Mouse (Mus musculus): ENCODE measurements around the gene 1700003E16Rik. TPM values are rescaled to one million over a fixed set of nuclear protein-coding genes. Genes with fewer than 3 reads are reported as not detected.

1700003E16Rik gene
- polyA plus RNA-seq, 1 experiment, result 1.9 TPM

GRCm38 (mm10) chr6:83118369-83118768, 37.8 kb upstream of the 1700003E16Rik start:
- peak; percentile 19 for TF ChIP-seq POLR2A (IDR thresholded peaks at IDR 0.05; ENCODE audit: insufficient read length, low read depth)
- no peak for TF ChIP-seq MAX (IDR thresholded peaks at IDR 0.05; ENCODE audit: low read depth)
- TF ChIP-seq POLR2AphosphoS2 (IDR thresholded peaks at IDR 0.05; ENCODE audit: insufficient read length, low read depth), result peak; percentile 54
- Histone ChIP-seq H3K27me3 (ENCODE audit: control insufficient read depth, insufficient read depth, insufficient read length) (no peaks in the 10 kb centered on the region), H3K79me2 (ENCODE audit: control insufficient read depth, insufficient read depth) (peaks cover 27% of the 10 kb centered on the region), H3K36me3 (ENCODE audit: control insufficient read depth, insufficient read depth) (no peaks in the 10 kb centered on the region), H3K4me2 (ENCODE audit: low read depth) (no peak overlapping the region), H3ac (ENCODE audit: control insufficient read depth, insufficient read length) (no peak overlapping the region), H3K4me3 (no peak overlapping the region)

DNA sequence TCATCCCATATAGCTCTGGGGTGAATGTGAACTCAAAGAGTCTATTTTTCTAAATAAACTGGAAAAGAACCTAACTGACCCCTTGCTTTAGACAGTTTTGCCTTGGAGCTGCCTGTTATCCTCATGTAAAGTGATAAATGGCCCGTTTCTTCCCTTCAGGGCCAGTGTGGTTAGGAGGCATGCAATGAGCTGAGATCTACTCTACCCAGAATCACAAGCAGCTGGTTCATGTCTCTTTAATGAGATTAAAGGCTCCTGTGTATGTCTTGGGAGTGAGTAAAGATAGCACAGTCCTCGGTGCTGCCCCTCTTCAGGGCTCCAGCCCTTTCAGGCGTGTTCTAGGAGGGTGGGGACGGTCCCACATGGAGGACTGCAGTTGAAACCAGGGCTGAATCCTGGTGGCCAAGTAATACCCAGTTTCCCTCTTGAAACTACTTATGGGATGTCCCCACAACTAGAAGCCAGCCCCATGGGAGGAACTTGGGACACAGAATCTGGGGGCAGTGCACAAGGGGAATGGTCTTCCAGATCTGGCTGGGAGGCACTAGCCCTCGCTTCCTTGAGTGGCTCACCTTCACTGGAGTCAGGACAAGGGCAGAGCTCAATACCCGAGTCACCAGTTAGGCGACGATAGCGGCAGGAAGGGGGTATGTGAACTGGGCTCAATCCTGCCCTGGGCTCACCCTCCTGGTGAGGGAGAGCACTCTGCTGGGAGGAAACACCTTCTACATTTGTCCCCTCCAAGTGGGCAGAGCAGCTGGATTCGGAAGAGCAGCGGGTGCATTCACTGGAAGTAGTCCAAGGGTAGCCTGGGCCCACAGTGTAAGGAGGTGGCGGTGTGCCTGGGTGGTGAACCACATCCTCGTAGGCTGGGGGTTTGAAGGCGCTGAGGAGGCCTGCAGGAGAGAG, 37.1 kb upstream of the 1700003E16Rik start:
- Histone ChIP-seq H3ac (ENCODE audit: control insufficient read depth, insufficient read length) (no peak overlapping the region), H3K4me2 (ENCODE audit: low read depth) (peak overlapping the region; percentile 100), H3K36me3 (ENCODE audit: control insufficient read depth, insufficient read depth) (no peaks in the 10 kb centered on the region), H3K4me3 (no peak overlapping the region), H3K27me3 (ENCODE audit: control insufficient read depth, insufficient read depth, insufficient read length) (no peaks in the 10 kb centered on the region), H3K79me2 (ENCODE audit: control insufficient read depth, insufficient read depth) (peaks cover 30% of the 10 kb centered on the region)
- TF ChIP-seq POLR2A (IDR thresholded peaks at IDR 0.05; ENCODE audit: insufficient read length, low read depth), result peak; percentile 1
- no peak for TF ChIP-seq MYOG (IDR thresholded peaks at IDR 0.05; ENCODE audit: control insufficient read depth in 1 of 3, insufficient read depth in 1 of 3, insufficient read length in 2 of 3, low read depth in 2 of 3)

- TF ChIP-seq MAX (IDR thresholded peaks at IDR 0.05; ENCODE audit: low read depth) (no peak), POLR2A (IDR thresholded peaks at IDR 0.05; ENCODE audit: insufficient read length, low read depth) (peak; percentile 9), POLR2AphosphoS2 (IDR thresholded peaks at IDR 0.05; ENCODE audit: insufficient read length, low read depth) (peak; percentile 21)
- peak overlapping the region; percentile 59 for H3K4me3 ChIP-seq
- no peaks in the 10 kb centered on the region for H3K36me3 ChIP-seq (ENCODE audit: control insufficient read depth, insufficient read depth)
- H3K79me2 ChIP-seq (ENCODE audit: control insufficient read depth, insufficient read depth), result peaks cover 30% of the 10 kb centered on the region
- no peak overlapping the region for H3ac ChIP-seq (ENCODE audit: control insufficient read depth, insufficient read length)
- H3K27me3 ChIP-seq (ENCODE audit: control insufficient read depth, insufficient read depth, insufficient read length), result no peaks in the 10 kb centered on the region
- H3K4me2 ChIP-seq (ENCODE audit: low read depth), result peak overlapping the region; percentile 100
These were observed 36.5 kb upstream of the 1700003E16Rik start for GRCm38 (mm10) chr6:83119734-83120051.

DNA sequence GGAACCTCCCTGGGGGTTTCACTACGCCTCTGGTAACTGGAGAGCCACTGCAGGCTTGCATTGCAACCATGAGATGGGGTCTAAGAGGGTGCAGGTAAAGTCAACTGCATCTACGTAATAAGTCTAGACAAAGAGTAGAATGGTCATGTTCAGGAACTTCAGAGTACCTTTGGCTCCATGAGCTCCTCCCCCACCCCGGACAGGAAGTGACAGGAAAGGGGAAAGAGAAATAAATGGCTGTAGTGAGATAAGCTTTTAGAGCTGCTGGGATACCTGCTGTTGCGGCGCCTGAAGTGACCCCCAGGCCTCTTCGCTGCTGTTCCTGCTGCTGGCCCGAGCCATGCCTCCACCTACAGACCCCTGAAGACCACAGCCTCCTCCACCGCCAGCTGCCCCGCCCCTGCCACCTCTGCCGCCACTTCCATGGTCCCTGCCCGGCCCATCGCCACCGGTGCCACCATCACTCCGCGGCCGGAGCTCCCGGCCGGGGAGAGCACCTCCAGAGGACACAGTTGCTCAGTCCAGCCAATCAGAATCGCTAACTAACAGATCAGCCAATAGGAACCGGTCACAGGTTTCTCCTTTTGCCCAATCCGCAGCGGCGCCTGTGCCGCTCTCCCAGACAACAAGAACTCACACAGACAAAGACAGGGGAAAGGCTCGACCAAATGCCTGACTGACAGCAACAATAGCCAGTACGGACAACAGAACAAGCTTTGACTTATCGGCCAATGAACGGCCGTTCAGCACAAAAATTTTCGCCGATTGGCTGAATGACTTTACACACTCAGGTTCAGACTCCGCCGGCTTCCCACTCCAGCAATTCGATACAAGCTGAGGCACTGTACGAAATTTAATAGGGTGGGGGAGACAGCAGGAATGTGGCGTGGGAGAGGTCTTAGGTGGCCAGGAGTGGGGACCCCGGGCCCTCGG, 35.0 kb upstream of the 1700003E16Rik start, which contains the start of gene Wbp1:
Gene Wbp1, minus strand, starts transcription at position 630 of the 933 bp plus-strand sequence.
- H3K27me3 ChIP-seq (ENCODE audit: control insufficient read depth, insufficient read depth, insufficient read length), result no peaks in the 10 kb centered on the region
- H3ac ChIP-seq (ENCODE audit: control insufficient read depth, insufficient read length), result peak within 1 kb of the TSS; percentile 29
- H3K79me2 ChIP-seq (ENCODE audit: control insufficient read depth, insufficient read depth), result peaks cover 25% of the 10 kb centered on the region
- H3K4me3 ChIP-seq, result peak within 1 kb of the TSS; percentile 59
- peak within 1 kb of the TSS; percentile 100 for H3K4me2 ChIP-seq (ENCODE audit: low read depth)
- TF ChIP-seq REST (IDR thresholded peaks at IDR 0.05; ENCODE audit: insufficient read depth, insufficient read length) (no peak), MYOG (IDR thresholded peaks at IDR 0.05; ENCODE audit: control insufficient read depth in 1 of 3, insufficient read depth in 1 of 3, insufficient read length in 2 of 3, low read depth in 2 of 3) (peak in 1 of 3 experiments; percentile 41), MAX (IDR thresholded peaks at IDR 0.05; ENCODE audit: low read depth) (no peak), POLR2AphosphoS2 (IDR thresholded peaks at IDR 0.05; ENCODE audit: insufficient read length, low read depth) (peak; percentile 97), TCF3 (IDR thresholded peaks at IDR 0.05; ENCODE audit: insufficient read length, low read depth) (no peak), TCF12 (IDR thresholded peaks at IDR 0.05; ENCODE audit: insufficient read depth, poor library complexity, severe bottlenecking) (no peak), CEBPB (IDR thresholded peaks at IDR 0.05; ENCODE audit: insufficient read depth, poor library complexity, severe bottlenecking) (no peak), SRF (IDR thresholded peaks at IDR 0.05; ENCODE audit: control insufficient read depth, insufficient read length, low read depth) (no peak), POLR2A (IDR thresholded peaks at IDR 0.05; ENCODE audit: insufficient read length, low read depth) (peak; percentile 92), MYOD1 (IDR thresholded peaks at IDR 0.05; ENCODE audit: control insufficient read depth in 1 of 3, insufficient read length in 2 of 3, low read depth in 2 of 3) (peak in 1 of 3 experiments; percentile 12), E2F4 (IDR thresholded peaks at IDR 0.05; ENCODE audit: insufficient read depth) (no peak), USF1 (IDR thresholded peaks at IDR 0.05; ENCODE audit: low read depth) (no peak)
- no peaks in the 10 kb centered on the region for H3K36me3 ChIP-seq (ENCODE audit: control insufficient read depth, insufficient read depth)

All from myocyte (in vitro differentiated cells).